35 mouse cellular contexts compared by ENCODE assay signal in genomic region chr3:144178937-144179336, GRCm38 (mm10).
"Had no signal": no experiment of that assay in that cellular context is flagged by ENCODE, and none has a peak within 500 bp of the region (broad histone marks: within the 10 kb centered on the region; RNA-seq: fewer than 3 reads in every experiment).

No protein-coding gene starts in this region.

- ATAC-seq: hindbrain, embryonic 16.5 days; hindbrain, postnatal 0 days; inflammation-experienced regulatory T-cells, adult 6 months; intestine, embryonic 15.5 days; intestine, embryonic 16.5 days; intestine, postnatal 0 days had no signal

- H3K4me3 ChIP-seq: heart, embryonic 10.5 days; heart, embryonic 13.5 days; heart, embryonic 15.5 days; hindbrain, embryonic 10.5 days; hindbrain, embryonic 12.5 days; hindbrain, embryonic 13.5 days; hindbrain, embryonic 15.5 days; intestine, embryonic 15.5 days; kidney, embryonic 15.5 days; layer of hippocampus, adult 2 months; left cerebral cortex, adult 2 months had no signal

- H3K36me3 ChIP-seq: heart, embryonic 10.5 days; heart, embryonic 13.5 days; heart, embryonic 15.5 days; hindbrain, embryonic 10.5 days; hindbrain, embryonic 12.5 days; hindbrain, embryonic 13.5 days; hindbrain, embryonic 15.5 days; intestine, embryonic 15.5 days; kidney, embryonic 15.5 days had no signal

- DNase-seq: heart, postnatal 10 days; heart, postnatal 14 days; heart, postnatal 36 days; heart, postnatal 4 days; kidney, adult 11 months; kidney, adult 18-20 months; kidney, adult 2 months; kidney, adult 8-10 months; kidney, adult 9 months; kidney, postnatal 10 days; kidney, postnatal 14 days; kidney, postnatal 25 days; kidney, postnatal 36 days; kidney, postnatal 4 days; layer of hippocampus, adult 9-11 months; layer of hippocampus, postnatal 36 days had no signal

- H3K9ac ChIP-seq: heart, embryonic 13.5 days; heart, embryonic 15.5 days; hindbrain, embryonic 12.5 days; hindbrain, embryonic 13.5 days; hindbrain, embryonic 14.5 days; hindbrain, embryonic 15.5 days; intestine, embryonic 15.5 days; kidney, embryonic 15.5 days had no signal

- H3K27me3 ChIP-seq: heart, embryonic 13.5 days; heart, embryonic 15.5 days; hindbrain, embryonic 12.5 days; hindbrain, embryonic 15.5 days; intestine, embryonic 15.5 days; kidney, embryonic 15.5 days had no signal

- H3K9me3 ChIP-seq: heart, embryonic 10.5 days; heart, embryonic 13.5 days; heart, embryonic 15.5 days; hindbrain, embryonic 10.5 days; hindbrain, embryonic 12.5 days; hindbrain, embryonic 13.5 days; hindbrain, embryonic 15.5 days; intestine, embryonic 15.5 days; kidney, embryonic 15.5 days had no signal

- H3K4me1 ChIP-seq: hindbrain, embryonic 10.5 days; hindbrain, embryonic 12.5 days; hindbrain, embryonic 15.5 days; intestine, embryonic 15.5 days; kidney, embryonic 15.5 days had no signal

- H3K27ac ChIP-seq: heart, embryonic 10.5 days; heart, embryonic 13.5 days; heart, embryonic 15.5 days; hindbrain, embryonic 10.5 days; hindbrain, embryonic 12.5 days; hindbrain, embryonic 13.5 days; hindbrain, embryonic 14.5 days; hindbrain, embryonic 15.5 days; hindbrain, postnatal 0 days; intestine, embryonic 15.5 days; kidney, embryonic 15.5 days; kidney, postnatal 0 days; layer of hippocampus, adult 2 months; left cerebral cortex, adult 2 months had no signal

- H3K4me2 ChIP-seq: heart, embryonic 11.5 days; heart, embryonic 13.5 days; heart, embryonic 15.5 days; hindbrain, embryonic 12.5 days; hindbrain, embryonic 13.5 days; hindbrain, embryonic 14.5 days; hindbrain, embryonic 15.5 days; intestine, embryonic 15.5 days; kidney, embryonic 15.5 days had no signal
